Mouse (Mus musculus): ENCODE measurements around the gene Syt2. TPM values are rescaled to one million over a fixed set of nuclear protein-coding genes. Genes with fewer than 3 reads are reported as not detected.

Syt2 gene
- polyA plus RNA-seq (2012; rRNA removed), result 0.05 and 0.70 TPM in 2 replicates

GRCm38 (mm10) chr1:134646261-134646962 lies at the start of gene Syt2:
TSS of gene Syt2 (plus strand) at chr1:134646677.
- TF ChIP-seq CTCF (IDR thresholded peaks at IDR 0.05; ENCODE audit: borderline replicate concordance, control insufficient read depth, extremely low read depth, insufficient read depth, low read length, poor library complexity), result no peak
- no peak for TF ChIP-seq POLR2A (IDR thresholded peaks at IDR 0.05; ENCODE audit: control insufficient read depth, extremely low read depth, insufficient read depth, low read length, poor library complexity)
- no peaks in the 10 kb centered on the region for H3K36me3 ChIP-seq (ENCODE audit: control insufficient read depth, insufficient read depth, low read length)
- peaks cover 3% of the 10 kb centered on the region; the same call in 1 of the 2 replicates for H3K4me1 ChIP-seq (replicated peaks; ENCODE audit: control insufficient read depth, insufficient read depth, low read length)
- DNase-seq, result no peak
- H3K27me3 ChIP-seq (ENCODE audit: control insufficient read depth, insufficient read depth, low read length), result peaks cover 18% of the 10 kb centered on the region; the same call in 1 of the 2 replicates
- H3K27ac ChIP-seq (ENCODE audit: control insufficient read depth, insufficient read depth, low read length), result no peak within 1 kb of the TSS
- no peak within 1 kb of the TSS for H3K4me3 ChIP-seq (ENCODE audit: control insufficient read depth, insufficient read depth, low read length)
- 2% methylated on average over 63 of the region's 63 CpGs for WGBS

DNA sequence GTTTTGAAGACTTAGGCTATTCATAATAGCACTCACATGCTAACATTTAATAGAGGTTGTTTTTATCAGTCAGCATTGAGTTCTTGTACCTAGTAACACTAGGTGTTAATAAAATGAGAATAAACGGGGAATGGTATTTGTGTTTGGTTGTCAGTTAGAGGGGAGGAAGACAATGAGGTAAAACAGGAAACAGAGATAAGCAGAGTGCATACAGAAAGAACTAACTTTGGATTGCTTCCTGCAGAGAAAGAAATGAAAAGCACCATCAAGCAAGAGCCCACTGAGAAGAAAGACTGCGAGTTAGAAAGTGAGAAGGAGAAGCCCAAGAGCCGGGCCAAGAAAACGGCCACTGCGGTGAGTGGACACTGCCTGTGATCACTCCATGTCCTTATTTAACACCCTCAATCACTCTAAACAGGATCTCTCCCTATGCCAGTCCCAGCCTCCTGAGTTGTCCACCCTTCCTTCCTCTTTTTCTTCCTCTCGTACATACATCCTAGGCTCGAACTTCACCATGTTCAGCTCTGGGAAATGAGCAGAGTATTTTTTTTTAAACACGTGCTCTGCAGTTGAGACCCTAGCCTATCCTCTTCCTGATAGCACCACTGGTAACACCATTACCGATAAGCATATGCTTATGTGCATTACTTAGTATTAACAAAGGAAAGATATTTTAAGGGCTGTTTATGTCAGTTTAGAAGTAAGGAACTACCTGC lies 49.0 kb upstream of the Syt2 start:
- Histone ChIP-seq H3K27me3 (ENCODE audit: control insufficient read depth, insufficient read depth, low read length) (no peaks in the 10 kb centered on the region), H3K4me3 (ENCODE audit: control insufficient read depth, insufficient read depth, low read length) (no peak overlapping the region), H3K27ac (ENCODE audit: control insufficient read depth, insufficient read depth, low read length) (no peak overlapping the region), H3K36me3 (ENCODE audit: control insufficient read depth, insufficient read depth, low read length) (peaks cover 82% of the 10 kb centered on the region), H3K4me1 (replicated peaks; ENCODE audit: control insufficient read depth, insufficient read depth, low read length) (no peaks in the 10 kb centered on the region)
- TF ChIP-seq CTCF (IDR thresholded peaks at IDR 0.05; ENCODE audit: borderline replicate concordance, control insufficient read depth, extremely low read depth, insufficient read depth, low read length, poor library complexity) (no peak), POLR2A (IDR thresholded peaks at IDR 0.05; ENCODE audit: control insufficient read depth, extremely low read depth, insufficient read depth, low read length, poor library complexity) (no peak)
- WGBS, result 73% methylated on average over 9 of the region's 9 CpGs
- no peak for DNase-seq

GRCm38 (mm10) chr1:134604086-134604485 lies 42.4 kb upstream of the Syt2 start:
- Histone ChIP-seq H3K36me3 (ENCODE audit: control insufficient read depth, insufficient read depth, low read length) (peaks cover 83% of the 10 kb centered on the region), H3K4me3 (ENCODE audit: control insufficient read depth, insufficient read depth, low read length) (no peak overlapping the region), H3K4me1 (replicated peaks; ENCODE audit: control insufficient read depth, insufficient read depth, low read length) (no peaks in the 10 kb centered on the region), H3K27ac (ENCODE audit: control insufficient read depth, insufficient read depth, low read length) (no peak overlapping the region), H3K27me3 (ENCODE audit: control insufficient read depth, insufficient read depth, low read length) (no peaks in the 10 kb centered on the region)
- no peak for TF ChIP-seq POLR2A (IDR thresholded peaks at IDR 0.05; ENCODE audit: control insufficient read depth, extremely low read depth, insufficient read depth, low read length, poor library complexity)
- TF ChIP-seq CTCF (IDR thresholded peaks at IDR 0.05; ENCODE audit: borderline replicate concordance, control insufficient read depth, extremely low read depth, insufficient read depth, low read length, poor library complexity), result no peak
- WGBS, result 93% methylated on average over 2 of the region's 2 CpGs
- no peak for DNase-seq

DNA sequence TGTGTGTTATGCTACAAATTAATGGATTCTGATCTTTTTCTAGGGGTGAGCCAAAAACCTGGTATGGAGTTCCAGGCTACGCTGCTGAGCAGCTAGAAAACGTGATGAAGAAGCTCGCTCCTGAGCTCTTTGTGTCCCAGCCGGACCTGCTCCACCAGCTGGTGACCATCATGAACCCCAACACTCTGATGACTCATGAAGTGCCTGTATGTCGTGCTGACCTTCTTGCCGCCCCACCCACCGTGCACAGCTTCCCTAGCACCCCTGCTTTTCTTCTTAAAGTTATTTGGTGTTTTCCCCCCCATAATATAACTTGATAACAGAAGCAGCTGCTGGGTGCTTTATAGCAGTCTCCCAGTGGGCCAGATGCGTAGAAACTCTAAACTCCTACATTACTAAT lies 40.8 kb upstream of the Syt2 start:
- TF ChIP-seq POLR2A (IDR thresholded peaks at IDR 0.05; ENCODE audit: control insufficient read depth, extremely low read depth, insufficient read depth, low read length, poor library complexity) (no peak), CTCF (IDR thresholded peaks at IDR 0.05; ENCODE audit: borderline replicate concordance, control insufficient read depth, extremely low read depth, insufficient read depth, low read length, poor library complexity) (no peak)
- no peak overlapping the region for H3K27ac ChIP-seq (ENCODE audit: control insufficient read depth, insufficient read depth, low read length)
- no peaks in the 10 kb centered on the region for H3K4me1 ChIP-seq (replicated peaks; ENCODE audit: control insufficient read depth, insufficient read depth, low read length)
- no peak for DNase-seq
- WGBS, result 97% methylated on average over 8 of the region's 8 CpGs
- H3K36me3 ChIP-seq (ENCODE audit: control insufficient read depth, insufficient read depth, low read length), result peaks cover 76% of the 10 kb centered on the region
- no peak overlapping the region for H3K4me3 ChIP-seq (ENCODE audit: control insufficient read depth, insufficient read depth, low read length)
- no peaks in the 10 kb centered on the region for H3K27me3 ChIP-seq (ENCODE audit: control insufficient read depth, insufficient read depth, low read length)

- Histone ChIP-seq H3K4me1 (replicated peaks; ENCODE audit: control insufficient read depth, insufficient read depth, low read length) (no peaks in the 10 kb centered on the region), H3K27ac (ENCODE audit: control insufficient read depth, insufficient read depth, low read length) (no peak overlapping the region), H3K36me3 (ENCODE audit: control insufficient read depth, insufficient read depth, low read length) (peaks cover 69% of the 10 kb centered on the region), H3K4me3 (ENCODE audit: control insufficient read depth, insufficient read depth, low read length) (no peak overlapping the region), H3K27me3 (ENCODE audit: control insufficient read depth, insufficient read depth, low read length) (no peaks in the 10 kb centered on the region)
- no peak for DNase-seq
- TF ChIP-seq POLR2A (IDR thresholded peaks at IDR 0.05; ENCODE audit: control insufficient read depth, extremely low read depth, insufficient read depth, low read length, poor library complexity), result no peak
- TF ChIP-seq CTCF (IDR thresholded peaks at IDR 0.05; ENCODE audit: borderline replicate concordance, control insufficient read depth, extremely low read depth, insufficient read depth, low read length, poor library complexity), result no peak
- 97% methylated on average over 2 of the region's 2 CpGs for WGBS
These were observed 40.1 kb upstream of the Syt2 start for GRCm38 (mm10) chr1:134606381-134606780.

GRCm38 (mm10) chr1:134607279-134607678 lies 39.2 kb upstream of the Syt2 start:
- no peak for DNase-seq
- H3K27me3 ChIP-seq (ENCODE audit: control insufficient read depth, insufficient read depth, low read length), result no peaks in the 10 kb centered on the region
- no peaks in the 10 kb centered on the region for H3K4me1 ChIP-seq (replicated peaks; ENCODE audit: control insufficient read depth, insufficient read depth, low read length)
- no peak overlapping the region for H3K4me3 ChIP-seq (ENCODE audit: control insufficient read depth, insufficient read depth, low read length)
- WGBS, result 93% methylated on average over 1 of the region's 1 CpGs
- H3K27ac ChIP-seq (ENCODE audit: control insufficient read depth, insufficient read depth, low read length), result no peak overlapping the region
- peaks cover 64% of the 10 kb centered on the region for H3K36me3 ChIP-seq (ENCODE audit: control insufficient read depth, insufficient read depth, low read length)
- no peak for TF ChIP-seq POLR2A (IDR thresholded peaks at IDR 0.05; ENCODE audit: control insufficient read depth, extremely low read depth, insufficient read depth, low read length, poor library complexity)
- TF ChIP-seq CTCF (IDR thresholded peaks at IDR 0.05; ENCODE audit: borderline replicate concordance, control insufficient read depth, extremely low read depth, insufficient read depth, low read length, poor library complexity), result no peak
